Mouse (Mus musculus): ENCODE measurements at regions not wholly inside any gene's neighbourhood (a gene's known extent, or its start where the extent isn't known, plus 50 kb on each side); places are given as distances from the start of the nearest gene placed in this dataset.

GRCm38 (mm10) chr7:113441906-113442305, 53.5 kb upstream of the Pth start:
- DNase-seq: no peak

- no peak for DNase-seq
Observed at GRCm38 (mm10) chr7:113443566-113443965, 55.2 kb upstream of the Pth start.

- no peak for DNase-seq
Observed at GRCm38 (mm10) chr7:113444991-113445390, 56.6 kb upstream of the Pth start.

GRCm38 (mm10) chr7:113460406-113460805, 53.2 kb upstream of the Far1 start:
- peak; percentile 32 to 50 for DNase-seq

GRCm38 (mm10) chr7:113462286-113462685, 51.3 kb upstream of the Far1 start:
- no peak for DNase-seq
